Mouse (Mus musculus) CH12.LX (cell line): ENCODE data around the gene Ryr3.

Source experiments
- CTCF ChIP-seq, 2 experiments: IDR thresholded peaks in 1 of 2; conservative IDR thresholded peaks in 1 of 2; 2 replicates each; pipeline ENCODE4 v1.5.1; 2011 to 2012; ENCODE audit warnings: low read depth in 2 of 2, low read length in 2 of 2, improper control_type of control experiment in 1 of 2, inconsistent platforms in 1 of 2, mild to moderate bottlenecking in 1 of 2, moderate library complexity in 1 of 2
- EP300 ChIP-seq: IDR thresholded peaks from 2 replicates; pipeline ENCODE4 v1.6.1; 2011; ENCODE audit warnings: low read length, improper control_type of control experiment
- JUN ChIP-seq: IDR thresholded peaks from 2 replicates; pipeline ENCODE4 v1.6.1; 2011; ENCODE audit warnings: low read depth, mild to moderate bottlenecking, low read length, improper control_type of control experiment, moderate library complexity; ENCODE audit not compliant: insufficient read depth
- MAX ChIP-seq: IDR thresholded peaks from 2 replicates; pipeline ENCODE4 v1.6.1; 2011; ENCODE audit warnings: low read length, improper control_type of control experiment
- MEF2A ChIP-seq: IDR thresholded peaks from 2 replicates; pipeline ENCODE4 v1.6.1; 2014; ENCODE audit warnings: low read depth, mild to moderate bottlenecking, inconsistent platforms, low read length, improper control_type of control experiment, borderline replicate concordance
- POLR2A ChIP-seq: IDR thresholded peaks from 2 replicates; pipeline ENCODE4 v1.6.1; 2011; ENCODE audit warnings: low read depth, mild to moderate bottlenecking, improper control_type of control experiment, low read length
- POLR2AphosphoS2 ChIP-seq: IDR thresholded peaks from 2 replicates; pipeline ENCODE4 v1.6.1; 2011; ENCODE audit warnings: low read depth, low read length, improper control_type of control experiment
- TBP ChIP-seq: conservative IDR thresholded peaks from 2 replicates; pipeline ENCODE4 v1.6.1; 2011; ENCODE audit warnings: low read depth, low read length, improper control_type of control experiment
- UBTF ChIP-seq: IDR thresholded peaks from 2 replicates; pipeline ENCODE4 v1.6.1; 2012; ENCODE audit warnings: low read depth, mild to moderate bottlenecking, inconsistent platforms, low read length, improper control_type of control experiment, moderate library complexity

GRCm38 (mm10) chr2:112819059-112819458 is 397.8 kb downstream of the Ryr3 start:
- no peak for TF ChIP-seq POLR2A
- TF ChIP-seq CTCF (conservative IDR thresholded peaks at IDR 0.05 in 1 of 2, IDR thresholded peaks at IDR 0.05 in 1 of 2; ENCODE audit: low read depth in 2 of 2, low read length in 2 of 2) = no peak
- TF ChIP-seq MAX = no peak
- TF ChIP-seq EP300 = no peak
- no peak for TF ChIP-seq JUN
- no peak for TF ChIP-seq TBP
- TF ChIP-seq UBTF = no peak
- no peak for TF ChIP-seq MEF2A
- no peak for TF ChIP-seq POLR2AphosphoS2
